10 mouse cellular contexts compared by ENCODE assay signal in genomic region chr2:106797855-106798254, GRCm38 (mm10).
DNase-seq lines count a peak whose midpoint lies in the region; ATAC-seq and TF ChIP-seq lines count a peak whose summit lies in the region.
"Had no signal": no experiment of that assay in that cellular context is flagged by ENCODE, and none has a peak within 500 bp of the region (broad histone marks: within the 10 kb centered on the region; RNA-seq: fewer than 3 reads in every experiment).

No protein-coding gene starts in this region.

- no peaks in the 10 kb centered on the region for H3K9me3 ChIP-seq in heart, embryonic 14.5 days (ENCODE audit: control insufficient read depth, low read length)
- H3K9me3 ChIP-seq in forebrain, embryonic 11.5 days (ENCODE audit: control insufficient read depth, low read length) = no peaks in the 10 kb centered on the region
- no peaks in the 10 kb centered on the region for H3K9me3 ChIP-seq in hindbrain, embryonic 16.5 days (ENCODE audit: control insufficient read depth, low read length)
- H3K9me3 ChIP-seq in neural tube, embryonic 14.5 days (ENCODE audit: control insufficient read depth, low read length) = no peaks in the 10 kb centered on the region
- no peaks in the 10 kb centered on the region for H3K9me3 ChIP-seq in liver, postnatal 0 days (ENCODE audit: low read length)
- H3K9me3 ChIP-seq: lung, embryonic 15.5 days had no signal

- H3K27me3 ChIP-seq in heart, embryonic 14.5 days (ENCODE audit: control insufficient read depth, insufficient read depth, low read length) = no peaks in the 10 kb centered on the region
- peaks cover 3% of the 10 kb centered on the region; the same call in 1 of the 2 replicates for H3K27me3 ChIP-seq in forebrain, embryonic 11.5 days (ENCODE audit: control insufficient read depth, insufficient read depth, low read length)
- H3K27me3 ChIP-seq in hindbrain, embryonic 16.5 days (replicated peaks; ENCODE audit: control insufficient read depth, insufficient read depth, low read length) = no peaks in the 10 kb centered on the region
- no peaks in the 10 kb centered on the region for H3K27me3 ChIP-seq in neural tube, embryonic 14.5 days (ENCODE audit: control insufficient read depth, insufficient read depth, low read length)
- H3K27me3 ChIP-seq in liver, postnatal 0 days (ENCODE audit: insufficient read depth, low read length) = no peaks in the 10 kb centered on the region
- H3K27me3 ChIP-seq: lung, embryonic 15.5 days had no signal

- peak overlapping the region; percentile 24 for H3K4me2 ChIP-seq in heart, embryonic 14.5 days (ENCODE audit: low read length)
- H3K4me2 ChIP-seq in forebrain, embryonic 11.5 days (ENCODE audit: low read depth, low read length, severe bottlenecking) = 0 out of 2 replicates have a peak overlapping the region, but pooled peaks have one; percentile 9
- H3K4me2 ChIP-seq in hindbrain, embryonic 16.5 days (ENCODE audit: low read length) = peak overlapping the region; percentile 26
- peak overlapping the region; percentile 17; the same call in 1 of the 2 replicates for H3K4me2 ChIP-seq in neural tube, embryonic 14.5 days (ENCODE audit: low read depth, low read length)
- H3K4me2 ChIP-seq in liver, postnatal 0 days (ENCODE audit: low read depth, low read length) = no peak overlapping the region
- H3K4me2 ChIP-seq: lung, embryonic 15.5 days had no signal

- H3K4me1 ChIP-seq in heart, embryonic 14.5 days (ENCODE audit: control insufficient read depth in 2 of 2, insufficient read depth in 2 of 2, low read length in 2 of 2) = peaks cover 11 to 36% of the 10 kb centered on the region in 2 experiments
- peaks cover 21% of the 10 kb centered on the region for H3K4me1 ChIP-seq in forebrain, embryonic 11.5 days (replicated peaks; ENCODE audit: control insufficient read depth, insufficient read depth, low read length)
- H3K4me1 ChIP-seq in hindbrain, embryonic 16.5 days (ENCODE audit: control insufficient read depth, insufficient read depth, low read depth, low read length) = peaks cover 14% of the 10 kb centered on the region
- H3K4me1 ChIP-seq in neural tube, embryonic 14.5 days (ENCODE audit: control insufficient read depth, insufficient read depth, low read length) = peaks cover 19% of the 10 kb centered on the region
- H3K4me1 ChIP-seq in liver, postnatal 0 days (ENCODE audit: insufficient read depth) = no peaks in the 10 kb centered on the region

- no peak for DNase-seq in heart, adult 8-10 months (ENCODE audit: low spot score)
- DNase-seq in forebrain, embryonic 11.5 days (ENCODE audit: low spot score) = peak; percentile 61
- DNase-seq in liver = no peak
- no peak for DNase-seq in liver, postnatal 0 days
- no peak for DNase-seq in thymus, postnatal 10 days (ENCODE audit: low spot score in 2 of 2)

- no peak for TF ChIP-seq EP300 in liver, postnatal 0 days (IDR thresholded peaks at IDR 0.05; ENCODE audit: low read depth)

- H3K36me3 ChIP-seq in heart, embryonic 14.5 days (ENCODE audit: control insufficient read depth, insufficient read depth, low read length) = no peaks in the 10 kb centered on the region
- no peaks in the 10 kb centered on the region for H3K36me3 ChIP-seq in forebrain, embryonic 11.5 days (ENCODE audit: control insufficient read depth, insufficient read depth, low read length)
- no peaks in the 10 kb centered on the region for H3K36me3 ChIP-seq in hindbrain, embryonic 16.5 days (ENCODE audit: control insufficient read depth, insufficient read depth, low read length)
- no peaks in the 10 kb centered on the region for H3K36me3 ChIP-seq in neural tube, embryonic 14.5 days (ENCODE audit: control insufficient read depth, insufficient read depth, low read length)
- H3K36me3 ChIP-seq in liver, postnatal 0 days (replicated peaks; ENCODE audit: insufficient read depth, low read length) = no peaks in the 10 kb centered on the region
- H3K36me3 ChIP-seq: lung, embryonic 15.5 days had no signal

- ATAC-seq in heart, embryonic 14.5 days (ENCODE audit: insufficient number of reproducible peaks, insufficient read depth, low FRiP score, low read depth) = no peak
- peak; percentile 83 for ATAC-seq in forebrain, embryonic 11.5 days (replicated peaks; ENCODE audit: low FRiP score)
- peak; percentile 55 for ATAC-seq in hindbrain, embryonic 16.5 days
- ATAC-seq in neural tube, embryonic 14.5 days (ENCODE audit: low read depth) = peak; percentile 42; the same call in 1 of the 2 replicates
- no peak for ATAC-seq in liver, postnatal 0 days
- ATAC-seq: intestine, embryonic 16.5 days had no signal

- no peak overlapping the region for H3K4me3 ChIP-seq in heart, embryonic 14.5 days (ENCODE audit: control insufficient read depth in 1 of 2, insufficient read depth in 1 of 2, low read depth in 1 of 2, low read length in 2 of 2)
- no peak overlapping the region for H3K4me3 ChIP-seq in forebrain, embryonic 11.5 days (ENCODE audit: low read depth, low read length)
- no peak overlapping the region for H3K4me3 ChIP-seq in hindbrain, embryonic 16.5 days (ENCODE audit: low read length)
- no peak overlapping the region for H3K4me3 ChIP-seq in neural tube, embryonic 14.5 days (ENCODE audit: low read depth, low read length)
- no peak overlapping the region for H3K4me3 ChIP-seq in liver, postnatal 0 days (ENCODE audit: low read depth, low read length)
- H3K4me3 ChIP-seq: lung, embryonic 15.5 days had no signal

- no peak overlapping the region for H3K9ac ChIP-seq in heart, embryonic 14.5 days (ENCODE audit: low read length)
- no peak overlapping the region for H3K9ac ChIP-seq in forebrain, embryonic 11.5 days (ENCODE audit: low read length)
- no peak overlapping the region for H3K9ac ChIP-seq in hindbrain, embryonic 16.5 days (ENCODE audit: low read depth, low read length)
- H3K9ac ChIP-seq in neural tube, embryonic 14.5 days (replicated peaks; ENCODE audit: low read depth, low read length) = no peak overlapping the region
- H3K9ac ChIP-seq in liver, postnatal 0 days (replicated peaks) = no peak overlapping the region
- H3K9ac ChIP-seq: lung, embryonic 15.5 days had no signal

- TF ChIP-seq CTCF in liver, postnatal 0 days (IDR thresholded peaks at IDR 0.05; ENCODE audit: low read depth) = no peak

- WGBS in heart, embryonic 14.5 days = 42% methylated on average over 3 of the region's 3 CpGs
- WGBS in forebrain, embryonic 11.5 days = 10% methylated on average over 3 of the region's 3 CpGs
- WGBS in hindbrain, embryonic 16.5 days = 8% methylated on average over 3 of the region's 3 CpGs
- WGBS in neural tube, embryonic 14.5 days = 12% methylated on average over 3 of the region's 3 CpGs
- 76% methylated on average over 3 of the region's 3 CpGs for WGBS in liver, postnatal 0 days (ENCODE audit: insufficient replicate concordance)

- H3K27ac ChIP-seq in heart, embryonic 14.5 days (replicated peaks in 1 of 2; ENCODE audit: control insufficient read depth in 1 of 2, insufficient read depth in 1 of 2, low read depth in 2 of 2, low read length in 2 of 2) = peak overlapping the region; percentile 12 to 20; a peak in 1 of 4 replicates
- no peak overlapping the region for H3K27ac ChIP-seq in forebrain, embryonic 11.5 days (ENCODE audit: low read depth, low read length)
- no peak overlapping the region for H3K27ac ChIP-seq in hindbrain, embryonic 16.5 days (ENCODE audit: low read depth, low read length)
- H3K27ac ChIP-seq in neural tube, embryonic 14.5 days (ENCODE audit: low read depth, low read length) = peak overlapping the region; percentile 23; the same call in 1 of the 2 replicates
- no peak overlapping the region for H3K27ac ChIP-seq in liver, postnatal 0 days (ENCODE audit: low read depth)
- H3K27ac ChIP-seq: lung, embryonic 15.5 days had no signal

Comparison
In these comparisons a context has a peak if more than half of its experiments do, and no peak if none do; other contexts are left out.
1. ATAC-seq: peak in forebrain, embryonic 11.5 days (single experiment), hindbrain, embryonic 16.5 days (single experiment) and neural tube, embryonic 14.5 days (single experiment); none in heart, embryonic 14.5 days (single experiment) and liver, postnatal 0 days (single experiment).
2. H3K27ac ChIP-seq: peak in heart, embryonic 14.5 days (2 of 2) and neural tube, embryonic 14.5 days (single experiment); none in forebrain, embryonic 11.5 days (single experiment), hindbrain, embryonic 16.5 days (single experiment) and liver, postnatal 0 days (single experiment).